9 mouse cellular contexts compared by ENCODE assay signal in genomic region chr15:83518215-83519048, GRCm38 (mm10). TPM values are rescaled to one million over a fixed set of nuclear protein-coding genes. Genes with fewer than 3 reads are reported as not detected.
DNase-seq lines count a peak whose midpoint lies in the region; ATAC-seq lines count a peak whose summit lies in the region.
"Had no signal": no experiment of that assay in that cellular context is flagged by ENCODE, and none has a peak within 500 bp of the region (broad histone marks: within the 10 kb centered on the region; RNA-seq: fewer than 3 reads in every experiment).

No protein-coding gene starts in this region.

- DNase-seq in MN1 (ENCODE audit: low spot score), result peak; percentile 89
- peak; percentile 57 for DNase-seq in cerebellum, adult 8-10 months
- peak; percentile 84 for DNase-seq in forelimb bud, embryonic 11.5 days (ENCODE audit: low read depth, low spot score)
- DNase-seq in hindbrain, embryonic 10.5 days (ENCODE audit: low spot score), result peak; percentile 70
- peak; percentile 40 for DNase-seq in layer of hippocampus, adult 9-10 months (ENCODE audit: low spot score)
- DNase-seq in ovary, postnatal 14 days (ENCODE audit: low spot score), result peak; percentile 68
- DNase-seq in thymus, postnatal 36 days, result peak; percentile 37 to 54

- H3K27me3 ChIP-seq in hindbrain, embryonic 10.5 days (ENCODE audit: insufficient read depth, poor library complexity, severe bottlenecking), result 0 out of 2 replicates have a peak, but pooled peaks cover 11% of the 10 kb centered on the region
- H3K27me3 ChIP-seq in lung, embryonic 15.5 days, result no peaks in the 10 kb centered on the region

- H3K9ac ChIP-seq in lung, embryonic 15.5 days, result no peak overlapping the region
- H3K9ac ChIP-seq: liver, embryonic 15.5 days had no signal

- no peak overlapping the region for H3K4me3 ChIP-seq in hindbrain, embryonic 10.5 days
- no peak overlapping the region for H3K4me3 ChIP-seq in lung, embryonic 15.5 days
- H3K4me3 ChIP-seq: liver, embryonic 15.5 days had no signal

- peaks cover 26% of the 10 kb centered on the region for H3K4me1 ChIP-seq in hindbrain, embryonic 10.5 days (replicated peaks)
- peaks cover 10% of the 10 kb centered on the region; the same call in 1 of the 2 replicates for H3K4me1 ChIP-seq in lung, embryonic 15.5 days

- H3K9me3 ChIP-seq in hindbrain, embryonic 10.5 days, result 0 out of 2 replicates have a peak, but pooled peaks cover 3% of the 10 kb centered on the region
- no peaks in the 10 kb centered on the region for H3K9me3 ChIP-seq in lung, embryonic 15.5 days
- H3K9me3 ChIP-seq: liver, embryonic 15.5 days had no signal

- 36% methylated on average over 20 of the region's 20 CpGs for WGBS in hindbrain, embryonic 10.5 days
- WGBS in lung, embryonic 15.5 days, result 29% methylated on average over 20 of the region's 20 CpGs

- peak; percentile 62 for ATAC-seq in lung, embryonic 15.5 days (ENCODE audit: borderline replicate concordance, extremely low read depth, low FRiP score, low TSS enrichment)

- peak overlapping the region; percentile 46 for H3K27ac ChIP-seq in hindbrain, embryonic 10.5 days
- no peak overlapping the region for H3K27ac ChIP-seq in lung, embryonic 15.5 days
- H3K27ac ChIP-seq: liver, embryonic 15.5 days had no signal

- peak overlapping the region; percentile 46 for H3K4me2 ChIP-seq in lung, embryonic 15.5 days
- H3K4me2 ChIP-seq: liver, embryonic 15.5 days had no signal

- no peaks in the 10 kb centered on the region for H3K36me3 ChIP-seq in hindbrain, embryonic 10.5 days
- H3K36me3 ChIP-seq in lung, embryonic 15.5 days, result no peaks in the 10 kb centered on the region
- H3K36me3 ChIP-seq: liver, embryonic 15.5 days had no signal

RNA-seq across cellular contexts. Expression of gene Ttll1, which starts 7.7 kb away (rescaled TPM):
- 38.0 and 50.4 TPM in 2 replicates for polyA plus RNA-seq in hindbrain, embryonic 10.5 days (2016; fragmentation: Nextera tagmentation; extraction: Ambion mirVana)
- polyA plus RNA-seq in lung, embryonic 15.5 days (2015; fragmentation: Nextera tagmentation; extraction: Ambion mirVana), result 21.0 and 23.1 TPM in 2 replicates

RNA-seq across cellular contexts. Expression of gene Bik, which starts 8.2 kb away (rescaled TPM):
- 2.2 and 4.1 TPM in 2 replicates for polyA plus RNA-seq in hindbrain, embryonic 10.5 days (2016; fragmentation: Nextera tagmentation; extraction: Ambion mirVana)
- 15.2 and 16.1 TPM in 2 replicates for polyA plus RNA-seq in lung, embryonic 15.5 days (2015; fragmentation: Nextera tagmentation; extraction: Ambion mirVana)

RNA-seq across cellular contexts. Expression of gene Tspo, which starts 45.0 kb away (rescaled TPM):
- polyA plus RNA-seq in hindbrain, embryonic 10.5 days (2016; fragmentation: Nextera tagmentation; extraction: Ambion mirVana), result 40.7 TPM in 2 replicates
- polyA plus RNA-seq in lung, embryonic 15.5 days (2015; fragmentation: Nextera tagmentation; extraction: Ambion mirVana), result 99.8 and 105 TPM in 2 replicates

RNA-seq across cellular contexts. Expression of gene Mcat, which starts 45.2 kb away (rescaled TPM):
- polyA plus RNA-seq in hindbrain, embryonic 10.5 days (2016; fragmentation: Nextera tagmentation; extraction: Ambion mirVana), result 48.4 and 49.0 TPM in 2 replicates
- 34.3 and 34.7 TPM in 2 replicates for polyA plus RNA-seq in lung, embryonic 15.5 days (2015; fragmentation: Nextera tagmentation; extraction: Ambion mirVana)

RNA-seq across cellular contexts. Expression of gene Pacsin2, which starts 54.0 kb away (rescaled TPM):
- polyA plus RNA-seq in hindbrain, embryonic 10.5 days (2016; fragmentation: Nextera tagmentation; extraction: Ambion mirVana), result 53.3 and 57.7 TPM in 2 replicates
- 68.1 and 70.9 TPM in 2 replicates for polyA plus RNA-seq in lung, embryonic 15.5 days (2015; fragmentation: Nextera tagmentation; extraction: Ambion mirVana)
